Mouse (Mus musculus) liver, adult 2 months (tissue): ENCODE data around the gene Rasgrp2.

ENCODE experiments used
- CTCF ChIP-seq: fragments of 200-500 bp; IDR thresholded peaks from 2 replicates; pipeline ENCODE4 v1.5.1; 2011; ENCODE audit warnings: low read depth, low read length, control low read depth
- POLR2A ChIP-seq: fragments of 200-500 bp; IDR thresholded peaks from 2 replicates; pipeline ENCODE4 v1.6.1; 2011; ENCODE audit warnings: low read length, control low read depth; ENCODE audit not compliant: insufficient read depth; ENCODE audit errors: extremely low read depth

DNA sequence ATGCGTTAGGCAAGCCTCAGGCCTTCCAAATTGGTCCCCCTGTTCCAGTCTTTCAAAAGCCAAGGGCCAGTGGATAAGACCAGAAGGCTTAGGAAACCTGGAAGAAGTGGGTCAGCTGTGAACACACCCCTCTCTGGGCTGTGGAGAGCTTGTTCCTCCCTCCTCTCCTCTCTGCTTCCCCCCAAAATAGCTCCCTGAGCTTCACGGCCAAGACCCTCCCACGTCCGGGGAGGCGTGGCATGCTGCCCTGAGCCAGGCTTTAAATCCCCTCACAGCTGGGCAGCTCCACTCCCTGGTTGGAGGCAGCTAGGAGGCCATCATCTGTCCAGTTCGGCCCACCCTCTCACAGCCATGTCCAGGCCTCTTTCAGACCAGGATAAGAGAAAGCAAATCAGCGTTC is 15.0 kb upstream of the Rasgrp2 start, which contains the start of gene Pygm:
- no peak for TF ChIP-seq POLR2A
- no peak for TF ChIP-seq CTCF
